Mouse (Mus musculus) layer of hippocampus, adult 2 months (tissue): ENCODE measurements around the gene Ephb3. TPM values are rescaled to one million over a fixed set of nuclear protein-coding genes. Genes with fewer than 3 reads are reported as not detected.

ENCODE experiments used
- DNase-seq, 2 experiments: peaks; one replicate each; pipeline ENCODE4 v3.0.0; 2022; ENCODE audit warnings: low spot score in 2 of 2
- H3K27ac ChIP-seq: fragments of 200-600 bp; 2 replicates; pipeline ENCODE4 v1.8.1; 2022
- H3K4me3 ChIP-seq: fragments of 200-600 bp; 2 replicates; pipeline ENCODE4 v1.8.1; 2022; ENCODE audit warnings: mild to moderate bottlenecking
- CTCF ChIP-seq: fragments of 200-600 bp; conservative IDR thresholded peaks from 2 replicates; pipeline ENCODE4 v1.8.1; 2022; ENCODE audit warnings: antibody characterized with exemption, mild to moderate bottlenecking, moderate library complexity
- microRNA-seq, 2 experiments: library from miRNA; unstranded; fragments of <30 nt; microRNA quantifications; one replicate each; pipeline ENCODE4 v1.2.0; 2021
- total RNA-seq, 2 experiments: library from RNA; stranded (reverse); gene quantifications; 2 replicates each; pipeline ENCODE4 v1.2.3; 2021

Ephb3 gene
- total RNA-seq, 2 experiments from 2014 or later, result 18.6 to 19.3 TPM

GRCm38 (mm10) chr16:21265417-21265816 lies 60.9 kb downstream of the Ephb3 start:
- no peak for TF ChIP-seq CTCF
- Histone ChIP-seq H3K4me3 (no peak overlapping the region), H3K27ac (no peak overlapping the region)
- DNase-seq, result no peak

- Histone ChIP-seq H3K27ac (no peak overlapping the region), H3K4me3 (no peak overlapping the region)
- TF ChIP-seq CTCF, result no peak
- no peak for DNase-seq
These were observed 65.2 kb downstream of the Ephb3 start for GRCm38 (mm10) chr16:21269775-21270174.

- TF ChIP-seq CTCF, result no peak
- Histone ChIP-seq H3K4me3 (no peak overlapping the region), H3K27ac (no peak overlapping the region; the same call in 1 of the 2 replicates)
- DNase-seq, result peak in 1 of 2 experiments; percentile 15
These were observed 67.3 kb downstream of the Ephb3 start for GRCm38 (mm10) chr16:21271773-21272247.

- Histone ChIP-seq H3K4me3 (no peak overlapping the region), H3K27ac (0 out of 2 replicates have a peak overlapping the region, but pooled peaks have one; percentile 15)
- no peak for DNase-seq
- no peak for TF ChIP-seq CTCF
These were observed 68.2 kb downstream of the Ephb3 start for GRCm38 (mm10) chr16:21272748-21273147.

Small RNAs within 50 kb of the gene (microRNA-seq; reads per million reads assigned to microRNA genes)
- 0 reads per million in 2 experiments for gene Mir7680

Other genes with a start within 250 kb of the Ephb3 start
- gene Teddm3, start 50.8 kb upstream of the Ephb3 start, total RNA-seq, result under 1 TPM; 0.64 to 0.98 TPM
- gene Vps8, start 218.4 kb downstream of the Ephb3 start, total RNA-seq, result 10 to 100 TPM; 55.1 to 55.9 TPM